Mouse (Mus musculus) stomach, embryonic 16.5 days (tissue): Measurements from ENCODE around the gene Btbd35f1. TPM values are rescaled to one million over a fixed set of nuclear protein-coding genes. Genes with fewer than 3 reads are reported as not detected.
"Not testable (repeated sequence)": the region's sequence is repeated elsewhere in the genome, so short reads cannot be mapped to it uniquely, and the experiment has no call there.

Experiments
- ATAC-seq: fragments of 200-750 bp; cut with Nextera tagmentation; 2 replicates; pipeline ENCODE4 v1.8.0; 2017; ENCODE audit warnings: moderate number of reproducible peaks, moderate TSS enrichment; ENCODE audit not compliant: insufficient read depth, low FRiP score
- H3K27ac ChIP-seq: fragments of 300-500 bp; sonication (generic); 2 replicates; pipeline ENCODE4 v1.5.1; 2014; ENCODE audit warnings: low read length
- H3K27me3 ChIP-seq: fragments of 300-500 bp; sonication (generic); 2 replicates; pipeline ENCODE4 v1.6.1; 2014; ENCODE audit warnings: low read length, control low read depth, mixed read lengths; ENCODE audit not compliant: control insufficient read depth, insufficient read depth
- H3K36me3 ChIP-seq: fragments of 300-500 bp; sonication (generic); 2 replicates; pipeline ENCODE4 v1.6.1; 2014; ENCODE audit warnings: low read length; ENCODE audit not compliant: control insufficient read depth, insufficient read depth
- H3K4me1 ChIP-seq: fragments of 300-500 bp; sonication (generic); 2 replicates; pipeline ENCODE4 v1.6.1; 2014; ENCODE audit warnings: low read length, control low read depth, mixed read lengths; ENCODE audit not compliant: control insufficient read depth, insufficient read depth
- H3K4me2 ChIP-seq: fragments of 300-500 bp; sonication (generic); 2 replicates; pipeline ENCODE4 v1.6.1; 2014; ENCODE audit warnings: low read depth, low read length, mixed read lengths
- H3K4me3 ChIP-seq: fragments of 300-500 bp; sonication (generic); replicated peaks from 2 replicates; pipeline ENCODE4 v1.5.1; 2014; ENCODE audit warnings: mild to moderate bottlenecking, low read length
- H3K9ac ChIP-seq: fragments of 300-500 bp; sonication (generic); 2 replicates; pipeline ENCODE4 v1.6.1; 2014; ENCODE audit warnings: low read length
- H3K9me3 ChIP-seq: fragments of 300-500 bp; sonication (generic); replicated peaks from 2 replicates; pipeline ENCODE4 v1.6.1; 2016; ENCODE audit warnings: low read length, control low read depth; ENCODE audit not compliant: control insufficient read depth
- WGBS: fragments of 180-500 bp; shearing (Covaris S2); extraction: QIAGEN DNeasy Blood & Tissue Kit; methylation state at CpG from one replicate; pipeline ENCODE4 v1.1.7; 2014; 5-methylcytosine and 5-hydroxymethylcytosine counted together
- polyA plus RNA-seq: library from polyadenylated mRNA; unstranded; fragments of >200 nt; fragmentation: Nextera tagmentation; extraction: Ambion mirVana; gene quantifications from 2 replicates; pipeline ENCODE4 v1.2.1, GENCODE M21; 2015

Gene Btbd35f1
- polyA plus RNA-seq: not detected in 2 replicates

- not testable (repeated sequence) for H3K36me3 ChIP-seq, H3K4me1 ChIP-seq, H3K4me2 ChIP-seq, H3K27me3 ChIP-seq, H3K27ac ChIP-seq, ATAC-seq, H3K9ac ChIP-seq, H3K4me3 ChIP-seq, H3K9me3 ChIP-seq
- WGBS: no CpG with 5 or more reads among the region's 3 CpGs
These were observed at the start of gene Btbd35f1 for GRCm38 (mm10) chrX:32559755-32560154. TSS of gene Btbd35f1 (plus strand) at chrX:32560055.

DNA sequence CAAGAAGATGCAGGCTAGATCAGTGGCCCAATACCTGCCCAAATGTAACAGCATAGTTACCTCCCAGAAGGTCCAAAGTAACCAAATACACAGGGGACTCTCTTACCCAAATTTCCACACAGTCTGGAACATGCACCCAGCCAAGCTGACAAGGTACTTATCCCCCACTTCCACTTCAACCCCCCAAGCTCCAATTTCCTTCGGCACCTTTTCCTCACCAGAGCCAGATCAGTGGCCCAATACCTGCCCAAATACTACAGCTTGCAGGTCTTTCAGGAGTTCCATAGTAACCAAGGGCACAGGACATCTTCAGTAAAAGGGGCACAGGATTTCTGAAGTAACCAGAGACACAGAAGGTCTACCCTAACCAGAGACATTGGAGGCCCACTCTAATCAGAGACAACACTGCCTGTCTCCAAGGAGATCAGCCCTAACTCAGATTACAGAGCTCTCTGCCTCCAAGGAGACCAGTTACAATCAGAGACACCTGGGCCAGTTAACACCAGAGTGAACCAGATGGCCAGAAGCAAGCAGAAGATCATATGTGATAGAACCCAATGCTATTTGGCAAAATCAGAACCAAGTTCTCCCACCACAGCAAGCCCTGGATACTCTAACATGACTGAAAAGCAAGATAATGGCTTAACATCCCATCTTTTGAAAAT, 31.2 kb downstream of the Btbd35f1 start:
- H3K27me3 ChIP-seq, H3K27ac ChIP-seq, ATAC-seq, H3K36me3 ChIP-seq, H3K4me1 ChIP-seq, H3K4me3 ChIP-seq, H3K9ac ChIP-seq, H3K9me3 ChIP-seq, H3K4me2 ChIP-seq: not testable (repeated sequence)
- 76% methylated on average over 1 of the region's 1 CpGs for WGBS

GRCm38 (mm10) chrX:32601008-32601407, 41.2 kb downstream of the Btbd35f1 start:
- H3K4me3 ChIP-seq, H3K27ac ChIP-seq, H3K27me3 ChIP-seq, H3K4me1 ChIP-seq, ATAC-seq, H3K4me2 ChIP-seq, H3K9ac ChIP-seq, H3K9me3 ChIP-seq, H3K36me3 ChIP-seq: not testable (repeated sequence)
- WGBS: 92% methylated on average over 1 of the region's 2 CpGs

GRCm38 (mm10) chrX:32601425-32601824, 41.6 kb downstream of the Btbd35f1 start:
- H3K4me3 ChIP-seq, H3K9ac ChIP-seq, H3K36me3 ChIP-seq, H3K27ac ChIP-seq, H3K27me3 ChIP-seq, H3K4me2 ChIP-seq, H3K9me3 ChIP-seq, ATAC-seq, H3K4me1 ChIP-seq: not testable (repeated sequence)
- 85% methylated on average over 3 of the region's 3 CpGs for WGBS

Other genes starting within 250 kb of the Btbd35f1 start
- gene Gm5926, start 90.7 kb downstream of the Btbd35f1 start, polyA plus RNA-seq: not detected in 2 replicates
- gene Btbd35f21, start 166.1 kb downstream of the Btbd35f1 start, polyA plus RNA-seq: not detected in 2 replicates